Mouse (Mus musculus): ENCODE results near the gene Mrc2.

GRCm38 (mm10) chr11:105366051-105366450 is 73.6 kb downstream of the Mrc2 start:
- no peak for TF ChIP-seq HCFC1 (IDR thresholded peaks at IDR 0.05; ENCODE audit: borderline replicate concordance, insufficient read depth, low read length)
- TF ChIP-seq MAFK (IDR thresholded peaks at IDR 0.05; ENCODE audit: insufficient read depth, low read depth, low read length) = no peak
- TF ChIP-seq CHD2 (IDR thresholded peaks at IDR 0.05; ENCODE audit: low read depth, low read length) = no peak
- TF ChIP-seq ZNF384 (IDR thresholded peaks at IDR 0.05; ENCODE audit: low read depth, low read length) = no peak

All from ES-E14 (cell line).